Mouse (Mus musculus): Measurements from ENCODE around the gene Pmpca. TPM values are rescaled to one million over a fixed set of nuclear protein-coding genes. Genes with fewer than 3 reads are reported as not detected.
A peak's percentile ranks its signal among the peaks of the same experiment; 100 is the strongest.

Gene Pmpca
- polyA plus RNA-seq, 1 experiment from 2014 or later: 103 TPM

DNA sequence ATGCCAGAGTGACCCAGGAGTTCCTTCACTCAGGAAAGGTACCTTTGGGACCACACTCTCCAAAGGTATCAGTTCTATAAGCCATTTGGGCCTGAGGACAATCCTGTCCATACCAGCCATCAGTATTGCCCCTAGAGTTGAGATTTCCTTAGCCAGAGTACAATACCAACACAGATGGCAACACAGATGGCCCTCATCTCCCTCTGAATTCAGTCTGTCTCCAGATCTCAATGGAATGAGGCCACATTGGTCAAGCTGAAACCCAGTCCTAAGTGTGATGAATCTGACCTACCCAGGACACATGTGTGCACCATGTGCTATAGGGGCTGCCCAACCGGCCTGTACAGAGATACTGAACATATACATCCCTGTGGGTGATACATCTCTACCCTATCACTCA lies 13.1 kb downstream of the Pmpca start:
- Histone ChIP-seq H3K4me2 (ENCODE audit: low read depth, low read length) (no peak overlapping the region), H3K27ac (replicated peaks; ENCODE audit: low read depth, low read length) (no peak overlapping the region), H3K4me1 (ENCODE audit: control insufficient read depth, insufficient read depth, low read length) (no peaks in the 10 kb centered on the region), H3K27me3 (ENCODE audit: control insufficient read depth, insufficient read depth, low read length) (no peaks in the 10 kb centered on the region), H3K36me3 (replicated peaks; ENCODE audit: control insufficient read depth, insufficient read depth, low read depth, low read length) (peaks cover 11% of the 10 kb centered on the region), H3K9me3 (replicated peaks; ENCODE audit: control insufficient read depth, low read length) (no peaks in the 10 kb centered on the region), H3K9ac (replicated peaks; ENCODE audit: low read length) (no peak overlapping the region), H3K4me3 (ENCODE audit: low read depth, low read length) (no peak overlapping the region)
- DNase-seq (ENCODE audit: low spot score): no peak
- 76% methylated on average over 1 of the region's 1 CpGs for WGBS
- ATAC-seq (replicated peaks; ENCODE audit: insufficient number of reproducible peaks, low FRiP score, low TSS enrichment, low read depth): no peak

DNA sequence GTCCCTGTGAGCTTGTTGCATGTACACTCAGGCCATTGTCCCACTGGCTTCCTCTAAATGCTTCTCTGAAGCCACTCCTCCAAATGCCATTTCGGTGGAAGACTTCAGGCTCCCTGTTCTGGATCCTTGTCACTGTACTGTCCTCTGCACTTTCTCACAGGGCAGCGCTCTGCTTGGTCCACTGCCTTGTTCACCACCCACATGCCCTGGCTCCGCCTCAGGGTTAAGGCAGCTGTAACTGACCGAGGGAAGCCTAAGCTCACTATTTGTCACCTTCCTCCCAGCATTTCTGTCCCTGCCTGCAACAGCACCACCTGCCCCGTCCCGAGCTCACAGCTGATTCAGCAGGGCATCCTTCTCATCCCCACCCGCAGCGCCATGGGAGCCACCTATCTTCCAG lies 14.2 kb downstream of the Pmpca start:
- Histone ChIP-seq H3K9me3 (replicated peaks; ENCODE audit: control insufficient read depth, low read length) (no peaks in the 10 kb centered on the region), H3K9ac (replicated peaks; ENCODE audit: low read length) (no peak overlapping the region), H3K4me1 (ENCODE audit: control insufficient read depth, insufficient read depth, low read length) (peaks cover 5% of the 10 kb centered on the region; the same call in 1 of the 2 replicates), H3K4me3 (ENCODE audit: low read depth, low read length) (no peak overlapping the region), H3K27ac (replicated peaks; ENCODE audit: low read depth, low read length) (no peak overlapping the region), H3K4me2 (ENCODE audit: low read depth, low read length) (no peak overlapping the region), H3K36me3 (replicated peaks; ENCODE audit: control insufficient read depth, insufficient read depth, low read depth, low read length) (peaks cover 11% of the 10 kb centered on the region), H3K27me3 (ENCODE audit: control insufficient read depth, insufficient read depth, low read length) (no peaks in the 10 kb centered on the region)
- 79% methylated on average over 8 of the region's 8 CpGs for WGBS
- ATAC-seq (replicated peaks; ENCODE audit: insufficient number of reproducible peaks, low FRiP score, low TSS enrichment, low read depth) (no peak), DNase-seq (ENCODE audit: low spot score) (no peak)

DNA sequence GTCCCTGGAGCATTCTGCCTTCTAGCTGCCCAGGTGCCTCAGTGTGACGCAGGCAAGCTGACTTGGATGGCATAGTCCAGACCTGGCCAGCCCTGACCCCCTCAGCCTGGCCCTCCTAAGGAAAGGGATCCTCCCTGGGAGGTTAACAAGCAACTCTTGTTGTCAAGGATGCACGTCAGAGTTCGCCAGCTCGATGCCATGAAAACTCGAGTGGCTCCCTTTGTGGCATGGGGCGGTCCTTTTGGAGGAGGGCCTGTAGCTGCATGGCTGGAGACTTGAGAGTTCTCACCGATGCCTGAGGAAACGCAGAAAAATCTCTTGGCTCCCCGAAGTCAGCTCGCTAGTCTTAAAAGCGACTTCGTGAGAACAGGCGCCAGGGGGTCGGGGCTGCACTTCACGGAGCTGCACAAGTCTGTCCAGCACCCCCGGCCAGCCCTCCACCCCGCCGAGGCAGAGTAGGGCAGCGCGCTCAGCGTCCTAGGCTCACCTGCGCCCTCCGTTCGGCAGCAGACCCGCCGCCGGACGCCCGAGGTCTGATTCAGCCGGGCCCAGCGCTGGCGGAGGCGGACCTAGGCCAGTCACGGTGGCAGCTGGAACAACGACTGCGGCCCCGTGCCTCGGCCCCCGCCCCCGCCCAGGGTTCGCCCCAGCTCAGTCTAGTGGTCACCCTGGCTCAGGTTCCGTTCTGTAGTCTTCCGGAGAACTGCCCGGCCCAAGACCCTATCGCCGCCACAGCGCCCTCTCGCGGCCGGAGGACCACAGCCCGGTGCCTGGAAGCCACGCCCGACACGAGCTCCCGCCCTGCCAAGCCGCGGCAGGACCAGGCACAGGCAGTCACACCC lies 19.6 kb downstream of the Pmpca start, which contains the start of gene Inpp5e:
Inpp5e (minus strand) TSS at position 689 of the 842 bp plus-strand sequence.
- peak within 1 kb of the TSS; percentile 79 for H3K4me2 ChIP-seq (ENCODE audit: low read depth, low read length)
- peak within 1 kb of the TSS; percentile 93 for H3K9ac ChIP-seq (replicated peaks; ENCODE audit: low read length)
- H3K36me3 ChIP-seq (replicated peaks; ENCODE audit: control insufficient read depth, insufficient read depth, low read depth, low read length): no peaks in the 10 kb centered on the region
- no peaks in the 10 kb centered on the region for H3K27me3 ChIP-seq (ENCODE audit: control insufficient read depth, insufficient read depth, low read length)
- peak; percentile 95 for DNase-seq (ENCODE audit: low spot score)
- ATAC-seq (replicated peaks; ENCODE audit: insufficient number of reproducible peaks, low FRiP score, low TSS enrichment, low read depth): peak; percentile 94
- peak within 1 kb of the TSS; percentile 92 for H3K4me3 ChIP-seq (ENCODE audit: low read depth, low read length)
- under 1% methylated on average over 55 of the region's 57 CpGs for WGBS
- no peaks in the 10 kb centered on the region for H3K9me3 ChIP-seq (replicated peaks; ENCODE audit: control insufficient read depth, low read length)
- H3K4me1 ChIP-seq (ENCODE audit: control insufficient read depth, insufficient read depth, low read length): peaks cover 5% of the 10 kb centered on the region; the same call in 1 of the 2 replicates
- H3K27ac ChIP-seq (replicated peaks; ENCODE audit: low read depth, low read length): peak within 1 kb of the TSS; percentile 49; the same call in 1 of the 2 replicates

DNA sequence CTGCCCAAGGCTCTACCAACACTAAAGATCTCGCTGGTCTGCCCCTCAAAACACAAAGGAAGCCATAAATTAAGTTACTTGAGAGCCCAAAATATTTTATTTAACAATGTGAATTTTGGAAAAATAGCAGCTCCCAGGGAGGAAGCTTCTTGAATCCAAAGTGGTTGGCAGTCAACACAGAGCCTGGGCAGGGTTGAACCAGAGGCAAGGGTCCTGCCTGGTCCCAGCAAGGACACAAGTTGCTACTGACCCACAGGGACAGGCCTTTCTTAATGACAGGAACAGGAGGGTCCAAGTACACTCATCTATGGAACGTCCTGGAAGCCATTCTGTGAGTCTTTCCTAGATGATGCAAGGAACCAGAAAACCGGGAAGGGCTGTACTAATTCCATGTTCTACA lies 20.2 kb downstream of the Pmpca start:
- Histone ChIP-seq H3K4me2 (ENCODE audit: low read depth, low read length) (no peak overlapping the region), H3K4me1 (ENCODE audit: control insufficient read depth, insufficient read depth, low read length) (peaks cover 5% of the 10 kb centered on the region; the same call in 1 of the 2 replicates), H3K36me3 (replicated peaks; ENCODE audit: control insufficient read depth, insufficient read depth, low read depth, low read length) (no peaks in the 10 kb centered on the region), H3K27me3 (ENCODE audit: control insufficient read depth, insufficient read depth, low read length) (no peaks in the 10 kb centered on the region), H3K9me3 (replicated peaks; ENCODE audit: control insufficient read depth, low read length) (no peaks in the 10 kb centered on the region), H3K4me3 (ENCODE audit: low read depth, low read length) (peak overlapping the region; percentile 92), H3K27ac (replicated peaks; ENCODE audit: low read depth, low read length) (no peak overlapping the region), H3K9ac (replicated peaks; ENCODE audit: low read length) (no peak overlapping the region)
- no peak for DNase-seq (ENCODE audit: low spot score)
- 60% methylated on average over 3 of the region's 3 CpGs for WGBS
- ATAC-seq (replicated peaks; ENCODE audit: insufficient number of reproducible peaks, low FRiP score, low TSS enrichment, low read depth): no peak

DNA sequence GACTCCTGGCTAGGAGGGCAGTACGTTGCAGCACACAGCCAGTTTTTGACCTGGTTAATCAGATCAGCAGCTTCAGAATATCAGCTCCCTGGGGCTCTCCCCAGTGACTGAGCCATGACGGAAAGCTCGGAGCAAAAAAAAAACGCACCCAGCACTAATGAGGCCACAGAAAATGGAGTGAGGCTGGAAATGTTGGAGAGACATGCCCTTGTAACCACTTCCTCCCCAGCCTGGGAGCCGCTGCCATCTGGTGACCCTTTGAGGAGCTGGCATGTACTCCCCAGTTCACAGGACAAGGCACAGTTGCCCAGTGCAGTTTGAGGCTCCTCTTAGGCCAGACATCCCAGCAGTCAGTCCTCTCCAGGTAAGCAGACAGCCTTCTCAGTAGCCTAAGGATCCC lies 21.0 kb downstream of the Pmpca start:
- peaks cover under 1% of the 10 kb centered on the region for H3K36me3 ChIP-seq (replicated peaks; ENCODE audit: control insufficient read depth, insufficient read depth, low read depth, low read length)
- 77% methylated on average over 5 of the region's 5 CpGs for WGBS
- ATAC-seq (replicated peaks; ENCODE audit: insufficient number of reproducible peaks, low FRiP score, low TSS enrichment, low read depth): no peak
- H3K4me3 ChIP-seq (ENCODE audit: low read depth, low read length): no peak overlapping the region
- peaks cover 5% of the 10 kb centered on the region; the same call in 1 of the 2 replicates for H3K4me1 ChIP-seq (ENCODE audit: control insufficient read depth, insufficient read depth, low read length)
- no peak overlapping the region for H3K27ac ChIP-seq (replicated peaks; ENCODE audit: low read depth, low read length)
- no peak overlapping the region for H3K4me2 ChIP-seq (ENCODE audit: low read depth, low read length)
- no peak overlapping the region for H3K9ac ChIP-seq (replicated peaks; ENCODE audit: low read length)
- DNase-seq (ENCODE audit: low spot score): no peak
- H3K27me3 ChIP-seq (ENCODE audit: control insufficient read depth, insufficient read depth, low read length): no peaks in the 10 kb centered on the region
- no peaks in the 10 kb centered on the region for H3K9me3 ChIP-seq (replicated peaks; ENCODE audit: control insufficient read depth, low read length)

DNA sequence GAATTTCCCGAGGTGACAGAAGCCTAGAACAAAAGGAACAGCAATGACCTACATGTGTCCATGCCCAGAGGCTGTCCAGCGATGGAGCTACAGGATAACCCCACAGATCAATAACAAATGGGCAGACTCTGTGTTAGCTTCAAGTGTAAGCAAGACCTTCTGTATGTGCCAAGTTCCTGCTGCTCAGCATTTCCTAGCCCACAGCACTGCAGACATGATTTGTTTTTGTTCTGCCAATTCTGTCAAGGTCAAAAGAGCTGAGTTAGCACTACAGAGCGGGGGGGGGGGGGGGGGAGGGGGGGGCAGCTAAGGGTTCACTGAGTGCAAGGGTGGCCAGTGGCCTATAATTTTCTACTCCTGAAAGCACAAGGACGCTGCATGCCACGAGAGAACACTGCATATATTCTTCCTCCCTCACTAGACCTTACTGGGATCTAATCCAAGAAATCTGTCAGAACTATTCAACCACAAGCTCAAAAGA lies 21.8 kb downstream of the Pmpca start:
- Histone ChIP-seq H3K4me1 (ENCODE audit: control insufficient read depth, insufficient read depth, low read length) (peaks cover 5% of the 10 kb centered on the region; the same call in 1 of the 2 replicates), H3K9me3 (replicated peaks; ENCODE audit: control insufficient read depth, low read length) (no peaks in the 10 kb centered on the region), H3K36me3 (replicated peaks; ENCODE audit: control insufficient read depth, insufficient read depth, low read depth, low read length) (peaks cover 3% of the 10 kb centered on the region), H3K27me3 (ENCODE audit: control insufficient read depth, insufficient read depth, low read length) (no peaks in the 10 kb centered on the region), H3K27ac (replicated peaks; ENCODE audit: low read depth, low read length) (no peak overlapping the region), H3K4me2 (ENCODE audit: low read depth, low read length) (no peak overlapping the region), H3K4me3 (ENCODE audit: low read depth, low read length) (no peak overlapping the region), H3K9ac (replicated peaks; ENCODE audit: low read length) (no peak overlapping the region)
- DNase-seq (ENCODE audit: low spot score) (no peak), ATAC-seq (replicated peaks; ENCODE audit: insufficient number of reproducible peaks, low FRiP score, low TSS enrichment, low read depth) (no peak)
- 74% methylated on average over 5 of the region's 5 CpGs for WGBS

DNA sequence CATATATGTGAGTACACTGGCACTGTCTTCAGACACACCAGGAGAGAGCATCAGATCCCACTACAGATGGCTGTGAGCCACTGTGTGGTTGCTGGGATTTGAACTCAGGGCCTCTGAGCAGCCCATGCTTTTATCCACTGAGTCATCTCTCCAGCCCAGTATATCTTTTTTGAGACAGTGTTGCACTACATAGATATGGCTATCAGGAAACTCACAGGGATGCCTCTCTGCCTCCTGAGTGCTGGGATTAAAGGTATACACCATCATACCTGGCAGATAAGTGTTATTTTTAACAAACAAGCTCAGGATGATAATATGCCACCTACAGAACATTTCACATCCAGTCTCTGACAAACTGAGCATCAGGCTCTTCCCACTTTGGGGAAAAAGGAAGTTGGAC lies 27.9 kb downstream of the Pmpca start:
- no peak for ATAC-seq (replicated peaks; ENCODE audit: insufficient number of reproducible peaks, low FRiP score, low TSS enrichment, low read depth)
- Histone ChIP-seq H3K27ac (replicated peaks; ENCODE audit: low read depth, low read length) (no peak overlapping the region), H3K9me3 (replicated peaks; ENCODE audit: control insufficient read depth, low read length) (no peaks in the 10 kb centered on the region), H3K4me2 (ENCODE audit: low read depth, low read length) (no peak overlapping the region), H3K27me3 (ENCODE audit: control insufficient read depth, insufficient read depth, low read length) (no peaks in the 10 kb centered on the region), H3K4me1 (ENCODE audit: control insufficient read depth, insufficient read depth, low read length) (no peaks in the 10 kb centered on the region), H3K36me3 (replicated peaks; ENCODE audit: control insufficient read depth, insufficient read depth, low read depth, low read length) (peaks cover 7% of the 10 kb centered on the region), H3K4me3 (ENCODE audit: low read depth, low read length) (no peak overlapping the region), H3K9ac (replicated peaks; ENCODE audit: low read length) (no peak overlapping the region)
- no peak for DNase-seq (ENCODE audit: low spot score)

DNA sequence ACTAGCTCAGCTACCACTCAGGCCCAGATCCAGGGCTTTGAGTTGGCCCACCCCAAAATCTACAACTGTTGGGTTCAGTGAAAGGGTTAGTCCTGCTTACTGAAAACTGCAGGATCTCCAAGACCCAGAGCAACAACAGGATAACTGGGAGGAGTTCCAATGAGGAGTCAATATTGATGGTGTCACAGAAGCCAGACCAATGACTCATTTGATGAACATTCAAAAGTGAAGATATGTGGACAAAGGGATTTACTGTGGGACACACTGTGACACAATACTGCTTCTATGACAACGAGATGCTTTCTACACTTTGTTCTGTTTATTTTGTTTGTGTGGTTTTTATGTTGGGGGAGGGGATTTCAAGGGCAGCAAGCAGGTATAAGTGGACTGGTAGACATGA lies 29.0 kb downstream of the Pmpca start:
- H3K4me3 ChIP-seq (ENCODE audit: low read depth, low read length): no peak overlapping the region
- H3K9ac ChIP-seq (replicated peaks; ENCODE audit: low read length): no peak overlapping the region
- DNase-seq (ENCODE audit: low spot score) (no peak), ATAC-seq (replicated peaks; ENCODE audit: insufficient number of reproducible peaks, low FRiP score, low TSS enrichment, low read depth) (no peak)
- 81% methylated on average over 1 of the region's 1 CpGs for WGBS
- no peak overlapping the region for H3K4me2 ChIP-seq (ENCODE audit: low read depth, low read length)
- H3K9me3 ChIP-seq (replicated peaks; ENCODE audit: control insufficient read depth, low read length): no peaks in the 10 kb centered on the region
- no peaks in the 10 kb centered on the region for H3K27me3 ChIP-seq (ENCODE audit: control insufficient read depth, insufficient read depth, low read length)
- no peak overlapping the region for H3K27ac ChIP-seq (replicated peaks; ENCODE audit: low read depth, low read length)
- H3K4me1 ChIP-seq (ENCODE audit: control insufficient read depth, insufficient read depth, low read length): no peaks in the 10 kb centered on the region
- H3K36me3 ChIP-seq (replicated peaks; ENCODE audit: control insufficient read depth, insufficient read depth, low read depth, low read length): peaks cover 9% of the 10 kb centered on the region
